30 mouse cellular contexts compared by ENCODE assay signal in genomic region chr10:21978421-21978820, GRCm38 (mm10).
DNase-seq lines count a peak whose midpoint lies in the region; ATAC-seq and TF ChIP-seq lines count a peak whose summit lies in the region.
"Had no signal": no experiment of that assay in that cellular context is flagged by ENCODE, and none has a peak within 500 bp of the region (broad histone marks: within the 10 kb centered on the region; RNA-seq: fewer than 3 reads in every experiment).

No protein-coding gene starts in this region.

- H3K4me3 ChIP-seq in ES-Bruce4 (ENCODE audit: low read depth, low read length), result peak overlapping the region; percentile 74
- no peak overlapping the region for H3K4me3 ChIP-seq in thymus, adult 2 months (ENCODE audit: control insufficient read depth, insufficient read depth, low read length)
- H3K4me3 ChIP-seq in forebrain, embryonic 16.5 days (replicated peaks; ENCODE audit: low read length), result no peak overlapping the region
- H3K4me3 ChIP-seq: embryonic facial prominence, embryonic 13.5 days; forebrain, embryonic 10.5 days; hindbrain, embryonic 10.5 days; hindbrain, embryonic 15.5 days; kidney, embryonic 15.5 days; limb, embryonic 10.5 days; limb, embryonic 15.5 days; midbrain, embryonic 15.5 days; neural tube, embryonic 15.5 days had no signal

- H3K9me3 ChIP-seq in ES-Bruce4 (replicated peaks; ENCODE audit: control insufficient read depth, insufficient read depth, low read length, poor library complexity, severe bottlenecking), result no peaks in the 10 kb centered on the region
- no peaks in the 10 kb centered on the region for H3K9me3 ChIP-seq in forebrain, embryonic 16.5 days (ENCODE audit: control insufficient read depth, low read length)
- H3K9me3 ChIP-seq: embryonic facial prominence, embryonic 13.5 days; forebrain, embryonic 10.5 days; hindbrain, embryonic 10.5 days; hindbrain, embryonic 15.5 days; kidney, embryonic 15.5 days; limb, embryonic 10.5 days; limb, embryonic 15.5 days; midbrain, embryonic 15.5 days; neural tube, embryonic 15.5 days had no signal

- no peaks in the 10 kb centered on the region for H3K4me1 ChIP-seq in ES-Bruce4 (ENCODE audit: control insufficient read depth, insufficient read depth, low read length)
- H3K4me1 ChIP-seq in thymus, adult 2 months (replicated peaks; ENCODE audit: control insufficient read depth, insufficient read depth, low read length), result peaks cover 16% of the 10 kb centered on the region
- H3K4me1 ChIP-seq in forebrain, embryonic 16.5 days (replicated peaks; ENCODE audit: control insufficient read depth, insufficient read depth, low read length), result no peaks in the 10 kb centered on the region
- H3K4me1 ChIP-seq: embryonic facial prominence, embryonic 13.5 days; forebrain, embryonic 10.5 days; hindbrain, embryonic 10.5 days; hindbrain, embryonic 15.5 days; midbrain, embryonic 15.5 days; neural tube, embryonic 15.5 days had no signal

- peak; percentile 92 for DNase-seq in R1 (ENCODE audit: low read depth, low spot score)
- peak; percentile 71 for DNase-seq in adrenal gland, postnatal 10 days
- peak; percentile 16 for DNase-seq in testis, postnatal 14 days (ENCODE audit: low spot score)
- DNase-seq in thymus, adult 2 months, result no peak
- no peak for DNase-seq in heart, adult 18-20 months
- DNase-seq: cerebellum, adult 9-11 months; forebrain, postnatal 0 days; gastrocnemius, postnatal 10 days; heart, postnatal 14 days; kidney, adult 11 months; kidney, postnatal 25 days; lung, embryonic 14.5 days; lung, postnatal 14 days; retina, postnatal 1 day; right cerebral cortex, postnatal 14 days; thymus, postnatal 25 days had no signal

- 97% methylated on average over 9 of the region's 9 CpGs for WGBS in thymus, adult 2 months
- WGBS in forebrain, embryonic 16.5 days, result 92% methylated on average over 9 of the region's 9 CpGs

- no peak for ATAC-seq in forebrain, embryonic 16.5 days
- ATAC-seq: forebrain, postnatal 0 days; inflammation-experienced regulatory T-cells, adult 6 months; midbrain, embryonic 15.5 days had no signal

- H3K36me3 ChIP-seq in ES-Bruce4 (ENCODE audit: control insufficient read depth, insufficient read depth, low read length, poor library complexity, severe bottlenecking), result no peaks in the 10 kb centered on the region
- H3K36me3 ChIP-seq in thymus, adult 2 months (ENCODE audit: control insufficient read depth, insufficient read depth, low read length), result no peaks in the 10 kb centered on the region
- H3K36me3 ChIP-seq in forebrain, embryonic 16.5 days (ENCODE audit: control insufficient read depth, insufficient read depth), result no peaks in the 10 kb centered on the region
- H3K36me3 ChIP-seq: embryonic facial prominence, embryonic 13.5 days; forebrain, embryonic 10.5 days; hindbrain, embryonic 10.5 days; hindbrain, embryonic 15.5 days; kidney, embryonic 15.5 days; limb, embryonic 10.5 days; limb, embryonic 15.5 days; midbrain, embryonic 15.5 days; neural tube, embryonic 15.5 days had no signal

- no peak overlapping the region for H3K4me2 ChIP-seq in forebrain, embryonic 16.5 days (ENCODE audit: low read length)
- H3K4me2 ChIP-seq: embryonic facial prominence, embryonic 13.5 days; hindbrain, embryonic 15.5 days; kidney, embryonic 15.5 days; limb, embryonic 15.5 days; lung, embryonic 14.5 days; midbrain, embryonic 15.5 days; neural tube, embryonic 15.5 days had no signal

- TF ChIP-seq EP300 in ES-Bruce4 (IDR thresholded peaks at IDR 0.05; ENCODE audit: insufficient read depth, low read depth, low read length), result peak; percentile 67

- peak overlapping the region; percentile 91 for H3K9ac ChIP-seq in ES-Bruce4 (ENCODE audit: low read depth, poor library complexity, severe bottlenecking)
- no peak overlapping the region for H3K9ac ChIP-seq in forebrain, embryonic 16.5 days (replicated peaks; ENCODE audit: low read depth, low read length)
- H3K9ac ChIP-seq: embryonic facial prominence, embryonic 13.5 days; forebrain, postnatal 0 days; hindbrain, embryonic 15.5 days; kidney, embryonic 15.5 days; limb, embryonic 15.5 days; liver, embryonic 14.5 days; lung, embryonic 14.5 days; midbrain, embryonic 15.5 days; neural tube, embryonic 15.5 days had no signal

- no peak for TF ChIP-seq CTCF in ES-Bruce4 (IDR thresholded peaks at IDR 0.05; ENCODE audit: low read depth, low read length)
- TF ChIP-seq CTCF in thymus, adult 2 months (IDR thresholded peaks at IDR 0.05; ENCODE audit: borderline replicate concordance, control insufficient read depth, extremely low read depth, insufficient read depth, low read length, poor library complexity), result no peak

- TF ChIP-seq POLR2A in ES-Bruce4 (IDR thresholded peaks at IDR 0.05; ENCODE audit: insufficient read depth, low read length), result no peak
- TF ChIP-seq POLR2A in thymus, adult 2 months (IDR thresholded peaks at IDR 0.05; ENCODE audit: control insufficient read depth, extremely low read depth, insufficient read depth, low read length, poor library complexity), result no peak

- H3K27ac ChIP-seq in ES-Bruce4 (ENCODE audit: insufficient read depth, low read length), result peak overlapping the region; percentile 74
- H3K27ac ChIP-seq in thymus, adult 2 months (ENCODE audit: control insufficient read depth, insufficient read depth, low read length), result no peak overlapping the region
- H3K27ac ChIP-seq in forebrain, embryonic 16.5 days (ENCODE audit: low read length), result no peak overlapping the region
- H3K27ac ChIP-seq: embryonic facial prominence, embryonic 13.5 days; forebrain, embryonic 10.5 days; hindbrain, embryonic 10.5 days; hindbrain, embryonic 15.5 days; kidney, embryonic 15.5 days; limb, embryonic 10.5 days; limb, embryonic 15.5 days; liver, embryonic 14.5 days; midbrain, embryonic 15.5 days; neural tube, embryonic 15.5 days had no signal

- no peaks in the 10 kb centered on the region for H3K27me3 ChIP-seq in ES-Bruce4 (ENCODE audit: control insufficient read depth, insufficient read depth, low read length, poor library complexity, severe bottlenecking)
- no peaks in the 10 kb centered on the region for H3K27me3 ChIP-seq in thymus, adult 2 months (ENCODE audit: control insufficient read depth, insufficient read depth, low read length)
- no peaks in the 10 kb centered on the region for H3K27me3 ChIP-seq in forebrain, embryonic 16.5 days (replicated peaks; ENCODE audit: control insufficient read depth, insufficient read depth, low read length)
- H3K27me3 ChIP-seq: CH12.LX; embryonic facial prominence, embryonic 13.5 days; hindbrain, embryonic 15.5 days; kidney, embryonic 15.5 days; limb, embryonic 15.5 days; midbrain, embryonic 15.5 days; neural tube, embryonic 15.5 days had no signal

Comparison
In these comparisons a context has a peak if more than half of its experiments do, and no peak if none do; other contexts are left out.
1. DNase-seq: peak in R1 (single experiment), adrenal gland, postnatal 10 days (single experiment) and testis, postnatal 14 days (single experiment); none in thymus, adult 2 months (single experiment) and heart, adult 18-20 months (0 of 2).